Mouse (Mus musculus) lung, postnatal 14 days (tissue): ENCODE data around the gene Rasd1.
"Not testable (repeated sequence)": the region's sequence is repeated elsewhere in the genome, so short reads cannot be mapped to it uniquely, and the experiment has no call there.

Source experiments
- DNase-seq: peaks from one replicate; pipeline ENCODE4 v3.0.0; 2021

Gene Rasd1

GRCm38 (mm10) chr11:59960476-59961337 lies 4.0 kb downstream of the Rasd1 start:
- no peak for DNase-seq

- DNase-seq, result no peak
These were observed 5.3 kb downstream of the Rasd1 start for GRCm38 (mm10) chr11:59959453-59959852.

GRCm38 (mm10) chr11:59956749-59957148 lies 8.0 kb downstream of the Rasd1 start:
- peak; percentile 34 for DNase-seq

- no peak for DNase-seq
These were observed 11.9 kb downstream of the Rasd1 start for GRCm38 (mm10) chr11:59952892-59953291.

GRCm38 (mm10) chr11:59948401-59948767 lies 16.4 kb downstream of the Rasd1 start:
- DNase-seq, result peak; percentile 3

GRCm38 (mm10) chr11:59947752-59948400 lies 16.9 kb downstream of the Rasd1 start, which contains the start of gene Med9:
Gene Med9 (plus strand): TSS chr11:59948206.
- peak; percentile 93 for DNase-seq

- DNase-seq, result not testable (repeated sequence)
These were observed 19.9 kb downstream of the Rasd1 start for GRCm38 (mm10) chr11:59944855-59945254.

GRCm38 (mm10) chr11:59941391-59941790 lies 23.4 kb downstream of the Rasd1 start:
- DNase-seq, result no peak

GRCm38 (mm10) chr11:59940645-59941044 lies 24.1 kb downstream of the Rasd1 start:
- DNase-seq, result no peak

- no peak for DNase-seq
These were observed 24.9 kb downstream of the Rasd1 start for GRCm38 (mm10) chr11:59939821-59940220.

GRCm38 (mm10) chr11:59937615-59938014 lies 27.1 kb downstream of the Rasd1 start:
- no peak for DNase-seq

- DNase-seq, result no peak
These were observed 27.7 kb downstream of the Rasd1 start for GRCm38 (mm10) chr11:59937023-59937422.

GRCm38 (mm10) chr11:59933943-59934342 lies 30.8 kb downstream of the Rasd1 start:
- no peak for DNase-seq

GRCm38 (mm10) chr11:59932560-59933337 lies 32.0 kb downstream of the Rasd1 start:
- no peak for DNase-seq

- no peak for DNase-seq
These were observed 34.7 kb downstream of the Rasd1 start for GRCm38 (mm10) chr11:59930031-59930430.

- DNase-seq, result peak; percentile 46
These were observed 43.5 kb downstream of the Rasd1 start for GRCm38 (mm10) chr11:59921265-59921664.

- DNase-seq, result no peak
These were observed 44.4 kb downstream of the Rasd1 start for GRCm38 (mm10) chr11:59920331-59920730.

- DNase-seq, result no peak
These were observed 45.3 kb downstream of the Rasd1 start for GRCm38 (mm10) chr11:59919401-59919800.

GRCm38 (mm10) chr11:59918014-59918413 lies 46.7 kb downstream of the Rasd1 start:
- DNase-seq, result peak; percentile 34

- no peak for DNase-seq
These were observed 51.0 kb downstream of the Rasd1 start for GRCm38 (mm10) chr11:59913702-59914101.
